Mouse (Mus musculus) layer of hippocampus, adult 9-10 months (tissue): ENCODE measurements around the gene Vps35.

Experiments
- DNase-seq: peaks from one replicate; pipeline ENCODE4 v3.0.0; 2022; ENCODE audit warnings: low spot score

Vps35 gene

DNA sequence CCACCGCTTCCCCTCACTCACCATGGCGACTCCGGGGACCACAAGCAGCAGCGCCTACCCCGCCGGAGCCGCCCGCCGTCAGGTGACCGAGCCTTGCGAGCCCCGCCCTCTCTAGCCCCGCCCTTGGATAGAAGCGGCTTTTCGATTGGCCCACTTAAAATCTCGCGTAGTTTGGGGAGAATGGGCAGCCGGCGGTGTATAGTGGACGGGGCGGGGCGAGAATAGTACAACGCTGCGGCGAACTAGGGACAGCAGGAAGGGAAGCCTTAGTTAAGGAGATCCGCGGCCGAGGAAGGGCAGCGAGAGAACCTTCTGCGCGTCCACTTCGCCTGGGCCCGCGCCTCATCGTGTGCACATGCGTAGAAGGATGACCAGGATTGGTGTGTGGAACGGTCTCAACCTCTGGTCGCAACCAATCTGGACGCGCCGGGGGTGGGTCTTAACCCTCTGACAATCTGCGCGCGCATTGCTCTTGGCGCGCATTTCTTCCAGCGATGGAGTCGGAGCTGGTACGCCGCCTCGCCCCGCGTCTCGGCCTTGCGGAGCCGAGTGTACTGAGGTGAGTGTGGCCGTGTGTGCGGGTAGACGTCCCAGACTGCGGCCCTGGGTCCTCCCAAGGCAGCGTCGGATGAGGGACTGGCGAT lies at the start of gene Vps35, which contains the start of gene Orc6:
Gene Vps35, minus strand, starts transcription at position 369 of the 644 bp plus-strand sequence.
Gene Orc6, plus strand, starts transcription at position 199 of the 644 bp plus-strand sequence.
- DNase-seq: peak; percentile 92

DNA sequence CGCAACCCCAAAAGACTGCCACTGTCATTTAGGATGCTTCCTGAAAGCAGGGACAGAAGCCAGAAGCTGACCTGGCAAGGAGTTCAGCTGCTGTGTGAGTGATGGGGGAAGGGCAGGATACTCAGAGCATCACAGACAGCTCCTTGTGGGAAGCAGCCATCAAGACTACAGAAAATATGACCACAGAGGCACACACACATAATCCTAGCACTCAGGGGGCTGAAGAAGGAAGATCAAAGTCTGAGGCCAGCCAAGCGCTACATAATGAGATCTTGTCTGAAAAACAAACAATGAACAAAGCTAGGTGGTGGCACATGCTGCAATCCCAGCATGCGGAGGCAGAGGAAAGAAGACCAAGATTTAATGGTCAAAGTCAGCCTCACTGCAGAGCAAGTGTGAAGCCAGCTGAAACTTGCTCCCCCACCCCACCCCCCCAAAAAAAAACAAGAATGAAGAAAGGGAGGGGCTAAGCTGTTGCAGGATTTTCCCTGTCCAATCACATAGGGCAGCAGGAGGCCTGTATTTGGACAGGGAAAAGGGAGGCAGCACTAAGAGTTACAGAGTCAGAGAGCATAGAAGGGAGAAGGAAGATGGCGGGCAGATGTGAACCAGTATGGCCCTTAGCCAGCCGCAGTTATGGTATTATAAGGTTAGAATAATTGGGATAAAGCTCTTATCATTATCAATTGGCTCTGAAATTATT lies 40.4 kb upstream of the Vps35 start:
- no peak for DNase-seq

DNA sequence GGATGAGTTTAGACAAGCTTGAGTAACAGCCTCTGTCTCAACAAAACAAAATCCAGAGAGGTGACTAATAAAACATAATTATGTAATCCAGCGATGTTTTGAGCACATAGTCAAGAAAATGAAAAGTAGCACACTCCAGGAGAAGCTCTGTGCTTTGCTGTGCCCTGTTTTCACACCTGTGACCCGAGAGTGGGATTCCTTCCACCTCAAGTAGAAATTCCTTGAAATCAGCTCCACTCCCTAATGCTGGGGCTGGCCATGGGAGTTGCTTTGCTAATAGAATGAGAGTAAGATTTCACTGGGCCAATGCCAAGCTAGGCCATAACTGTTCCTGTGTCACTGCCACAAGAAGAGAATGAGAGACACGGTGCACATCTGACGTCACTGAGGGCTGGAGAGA lies 38.1 kb upstream of the Vps35 start:
- no peak for DNase-seq

DNA sequence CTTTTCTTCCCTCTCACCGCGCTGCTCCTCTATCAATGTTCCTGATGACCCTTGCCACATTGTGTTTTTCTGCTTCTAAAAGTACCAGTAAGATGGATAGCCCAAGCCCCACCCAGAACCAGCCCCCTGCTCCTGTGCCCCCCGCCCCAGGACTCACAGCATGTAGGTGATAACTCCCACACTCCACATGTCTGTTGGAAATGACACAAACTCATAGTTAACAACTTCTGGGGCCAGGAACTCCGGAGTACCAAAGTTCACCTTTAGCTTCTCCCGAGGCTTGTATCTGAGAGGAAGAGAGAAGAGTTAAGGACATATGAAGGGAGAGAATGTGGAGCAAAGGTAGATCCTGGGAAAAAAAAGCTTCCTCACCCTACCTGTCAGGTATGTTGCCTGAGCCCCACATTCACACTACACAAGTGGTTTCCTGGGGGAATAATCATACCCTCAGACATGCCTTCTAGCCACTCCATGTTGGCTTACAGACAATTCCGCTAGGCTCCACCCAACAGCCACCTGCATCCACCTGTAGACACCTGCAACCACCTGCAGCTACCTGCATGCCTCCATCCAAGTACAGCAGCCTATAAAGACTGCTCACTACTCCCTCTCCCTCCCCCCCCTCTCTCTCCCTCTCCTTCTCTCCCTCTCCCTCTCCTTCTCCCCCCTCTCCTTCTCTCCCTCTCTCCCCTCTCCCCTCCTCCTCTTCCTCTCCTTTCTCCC lies 36.8 kb upstream of the Vps35 start:
- no peak for DNase-seq

DNA sequence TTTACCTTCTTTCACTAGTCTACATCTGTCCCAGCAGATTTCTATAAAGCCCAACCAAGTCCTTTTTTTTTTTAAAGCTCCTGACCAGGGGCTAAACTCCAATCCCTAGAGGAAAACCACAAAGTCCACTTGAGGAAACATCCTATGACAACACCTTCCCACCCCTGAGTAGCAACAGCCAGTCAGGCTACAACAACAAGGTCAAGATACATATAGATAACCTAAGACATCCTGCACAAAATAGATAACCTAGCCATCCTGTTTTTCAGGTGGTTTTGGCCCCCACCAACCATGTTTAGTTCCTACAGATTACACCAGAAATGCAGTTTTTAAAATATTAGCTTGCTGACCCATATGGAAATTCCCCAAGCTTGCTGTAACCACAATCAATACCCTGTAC lies 35.5 kb upstream of the Vps35 start:
- no peak for DNase-seq

DNA sequence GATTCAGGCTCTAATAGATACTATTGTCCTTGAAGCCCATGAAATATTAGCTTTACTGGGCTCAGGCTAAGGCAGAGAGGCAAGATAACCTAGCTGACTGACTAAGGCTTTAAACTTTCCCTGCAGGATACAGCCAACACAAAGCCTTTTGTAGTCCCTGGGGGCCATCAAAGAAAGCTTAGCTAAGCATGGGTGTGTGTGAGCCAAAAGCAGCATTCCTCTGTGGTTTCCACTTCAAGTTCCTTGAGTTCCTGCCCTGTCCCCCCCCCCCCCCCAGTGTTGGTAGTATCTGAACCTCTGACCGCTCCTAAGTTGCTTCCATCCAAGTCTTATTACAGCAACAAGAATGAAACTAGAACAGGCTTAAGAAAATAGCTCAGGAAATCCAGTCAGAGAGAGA lies 29.9 kb upstream of the Vps35 start:
- DNase-seq: no peak

DNA sequence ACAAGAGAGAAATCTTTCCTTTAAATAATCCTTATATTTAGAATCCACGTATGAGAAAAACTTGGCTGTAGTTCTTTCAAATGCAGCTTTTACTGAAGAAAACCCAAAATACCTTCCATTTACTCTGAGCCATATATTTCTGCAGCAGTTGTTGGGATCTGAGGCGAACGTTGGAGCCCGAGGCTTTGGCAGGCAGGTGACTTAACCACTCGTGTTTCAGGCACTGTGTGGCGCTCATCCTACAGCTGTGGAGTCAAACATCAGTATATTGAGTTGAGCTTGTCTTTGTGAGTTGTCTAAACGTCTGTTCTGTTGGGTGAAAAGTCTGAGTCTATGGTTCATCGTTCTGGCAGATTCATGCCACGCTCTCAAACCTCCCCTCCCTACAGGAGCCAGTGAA lies 27.4 kb upstream of the Vps35 start:
- no peak for DNase-seq

DNA sequence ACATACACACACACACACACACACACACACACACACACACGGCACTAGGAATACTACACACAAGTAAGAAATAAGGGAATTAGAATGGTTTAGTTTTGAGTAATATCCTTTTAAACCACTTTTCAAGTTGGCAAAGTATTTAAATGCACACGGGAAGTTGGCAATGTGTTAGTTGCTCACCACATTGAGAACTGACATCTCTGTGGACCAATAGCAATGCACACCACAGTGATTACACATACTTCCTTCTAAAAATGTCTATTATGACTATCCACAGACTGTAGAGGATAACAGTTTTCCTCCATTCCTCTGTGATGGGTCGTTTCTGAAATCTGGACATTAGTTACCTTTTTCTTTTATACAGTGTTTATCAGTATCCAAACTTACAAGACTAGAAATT lies 23.5 kb upstream of the Vps35 start:
- DNase-seq: no peak

DNA sequence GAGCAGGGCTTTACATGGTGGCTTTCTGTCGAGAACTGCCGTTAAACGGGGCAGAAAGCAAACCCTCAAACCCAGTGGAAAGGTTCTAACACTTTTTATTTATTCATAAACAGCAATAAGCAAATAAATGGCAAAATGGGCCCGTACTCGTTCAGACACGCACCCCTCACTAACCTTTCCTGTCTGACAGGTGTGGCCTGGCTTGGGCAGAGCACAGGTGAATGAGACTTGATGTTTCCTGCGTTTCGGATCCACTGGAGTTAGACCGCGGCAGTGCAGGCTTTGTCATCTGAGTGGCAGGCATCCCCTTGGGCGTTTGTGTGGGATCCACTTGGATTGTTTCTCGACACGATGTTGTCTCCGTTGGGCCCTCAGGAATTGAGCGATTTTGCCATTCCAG lies 22.4 kb upstream of the Vps35 start:
- no peak for DNase-seq

DNA sequence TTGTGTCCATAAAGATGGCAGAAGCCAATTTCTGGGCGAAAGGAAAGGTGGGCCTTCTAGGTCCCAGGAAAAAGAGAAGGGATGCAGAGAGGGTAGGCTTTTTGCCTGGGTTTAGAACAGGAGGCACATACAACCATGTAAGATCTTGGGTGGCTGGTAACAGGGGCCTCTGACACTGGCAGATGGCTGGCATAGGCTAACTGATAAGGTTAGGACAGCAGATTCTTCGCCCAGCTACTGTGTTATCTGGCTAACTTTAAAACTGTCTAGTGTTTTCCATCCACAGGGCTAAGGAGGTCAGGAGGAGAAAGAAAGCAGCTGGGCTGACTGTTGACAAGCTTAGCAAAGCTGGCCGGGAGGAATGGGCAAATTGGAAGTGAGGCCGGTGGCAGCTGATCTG lies 18.9 kb upstream of the Vps35 start:
- no peak for DNase-seq

DNA sequence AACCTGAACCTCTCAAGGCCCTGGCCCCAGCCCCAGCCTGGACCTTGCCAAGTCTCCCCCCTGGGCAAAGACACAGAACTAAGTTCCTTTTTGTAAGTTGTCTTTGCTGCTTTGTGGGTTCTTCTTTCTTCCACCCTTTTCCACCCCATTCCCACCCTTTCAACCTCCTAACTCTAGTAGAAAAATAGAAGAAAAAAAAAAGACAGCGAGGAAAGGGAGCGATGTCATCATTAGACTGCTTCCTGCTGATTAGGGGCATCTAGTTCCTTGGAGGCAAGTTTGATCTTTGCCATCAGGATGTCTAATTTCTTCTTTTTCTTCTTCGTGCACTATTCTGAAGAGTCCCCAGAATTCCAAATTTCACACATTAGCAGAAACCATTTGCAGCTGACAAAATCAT lies 13.4 kb upstream of the Vps35 start:
- DNase-seq: no peak

DNA sequence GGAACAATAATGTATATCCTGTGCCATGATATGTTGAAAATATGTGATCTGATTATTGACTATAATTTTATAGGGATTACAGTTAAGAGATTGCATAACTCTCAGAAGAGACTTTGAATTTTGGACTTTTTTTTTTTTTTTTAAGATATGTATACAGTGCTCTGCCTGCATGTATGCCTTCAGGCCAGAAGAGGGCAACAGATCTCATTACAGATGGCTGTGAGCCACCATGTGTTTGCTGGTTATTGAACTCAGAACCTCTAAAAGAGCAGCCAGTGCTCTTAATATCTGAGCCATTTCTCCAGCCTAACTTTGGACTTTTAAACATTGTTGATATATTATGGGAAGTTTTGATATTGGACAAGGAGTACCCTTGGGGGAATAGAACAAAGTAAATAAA lies 12.1 kb upstream of the Vps35 start:
- DNase-seq: no peak

DNA sequence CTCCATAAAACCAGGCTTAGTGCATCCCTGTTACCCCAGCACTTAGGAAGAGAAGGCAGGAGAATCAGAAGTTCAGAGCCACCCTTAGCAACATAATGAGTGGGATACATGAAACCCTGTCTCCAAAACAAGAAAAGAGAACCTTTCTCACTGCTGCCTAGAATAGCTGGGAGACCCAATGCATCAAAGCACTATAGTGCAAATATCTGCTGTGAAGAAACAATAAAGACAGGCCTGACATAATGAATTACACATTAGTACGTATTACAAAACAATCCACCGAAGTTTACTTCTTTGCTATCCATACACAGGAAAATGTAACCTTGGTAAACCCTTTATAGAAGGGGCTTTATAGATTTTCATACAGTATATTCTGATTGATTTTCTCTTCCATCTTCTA lies 9.0 kb upstream of the Vps35 start:
- no peak for DNase-seq

DNA sequence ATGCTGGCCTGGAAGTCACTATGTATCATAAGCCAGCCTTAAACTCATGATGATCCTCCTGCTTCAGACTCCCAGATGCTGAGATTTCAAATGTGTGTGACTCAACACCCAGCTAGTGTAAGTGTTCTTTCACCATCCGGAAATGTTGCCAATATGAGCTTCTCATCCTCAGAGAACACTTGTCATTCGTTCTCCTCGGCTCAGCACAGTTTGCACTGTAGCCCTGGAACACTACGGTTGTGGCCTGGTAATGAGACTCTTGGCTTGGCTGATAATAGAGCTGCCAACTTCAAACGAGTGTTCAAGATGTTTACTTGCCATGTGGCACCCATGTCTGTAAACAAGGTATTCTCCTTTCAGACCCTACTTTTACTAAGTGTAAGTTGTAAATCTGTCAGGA lies 3.9 kb upstream of the Vps35 start:
- DNase-seq: no peak

DNA sequence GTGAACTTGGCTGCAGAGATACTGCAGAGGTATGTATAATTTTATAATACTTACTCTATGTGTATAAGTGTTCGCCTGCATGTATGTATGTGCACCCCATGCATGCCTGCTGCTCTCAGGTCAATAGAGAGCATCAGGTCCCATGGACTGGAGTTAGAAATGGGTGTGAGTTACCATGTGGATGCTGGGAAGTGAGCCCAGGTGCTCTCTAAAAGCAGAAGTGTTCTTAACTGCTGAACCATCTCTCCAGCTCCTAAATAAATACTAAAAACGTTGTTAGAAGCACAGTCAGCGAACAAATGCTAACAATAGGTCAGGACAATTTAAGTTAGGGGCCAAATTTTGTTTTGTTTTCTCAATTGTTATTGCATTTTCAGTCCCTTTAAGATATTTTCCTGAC lies 3.3 kb upstream of the Vps35 start:
- no peak for DNase-seq

DNA sequence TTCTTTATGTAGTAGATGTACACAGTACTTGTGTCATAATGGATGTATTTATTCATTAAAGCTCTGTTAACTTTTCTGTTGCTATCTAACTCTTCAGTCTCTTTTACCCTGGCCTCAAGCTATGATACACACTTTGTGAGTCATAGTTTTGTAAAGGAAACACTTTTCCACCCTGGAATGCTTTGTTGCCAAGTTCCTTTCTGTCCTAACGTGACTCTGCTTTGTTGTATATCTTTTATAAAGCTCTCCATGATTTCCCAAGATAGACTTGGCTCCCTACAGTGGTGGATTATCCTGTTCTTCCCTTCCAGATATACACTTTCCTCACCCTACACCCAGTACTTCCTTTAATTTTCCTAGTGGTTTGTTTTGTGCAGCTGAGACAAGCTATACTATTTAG lies 2.3 kb upstream of the Vps35 start:
- no peak for DNase-seq

DNA sequence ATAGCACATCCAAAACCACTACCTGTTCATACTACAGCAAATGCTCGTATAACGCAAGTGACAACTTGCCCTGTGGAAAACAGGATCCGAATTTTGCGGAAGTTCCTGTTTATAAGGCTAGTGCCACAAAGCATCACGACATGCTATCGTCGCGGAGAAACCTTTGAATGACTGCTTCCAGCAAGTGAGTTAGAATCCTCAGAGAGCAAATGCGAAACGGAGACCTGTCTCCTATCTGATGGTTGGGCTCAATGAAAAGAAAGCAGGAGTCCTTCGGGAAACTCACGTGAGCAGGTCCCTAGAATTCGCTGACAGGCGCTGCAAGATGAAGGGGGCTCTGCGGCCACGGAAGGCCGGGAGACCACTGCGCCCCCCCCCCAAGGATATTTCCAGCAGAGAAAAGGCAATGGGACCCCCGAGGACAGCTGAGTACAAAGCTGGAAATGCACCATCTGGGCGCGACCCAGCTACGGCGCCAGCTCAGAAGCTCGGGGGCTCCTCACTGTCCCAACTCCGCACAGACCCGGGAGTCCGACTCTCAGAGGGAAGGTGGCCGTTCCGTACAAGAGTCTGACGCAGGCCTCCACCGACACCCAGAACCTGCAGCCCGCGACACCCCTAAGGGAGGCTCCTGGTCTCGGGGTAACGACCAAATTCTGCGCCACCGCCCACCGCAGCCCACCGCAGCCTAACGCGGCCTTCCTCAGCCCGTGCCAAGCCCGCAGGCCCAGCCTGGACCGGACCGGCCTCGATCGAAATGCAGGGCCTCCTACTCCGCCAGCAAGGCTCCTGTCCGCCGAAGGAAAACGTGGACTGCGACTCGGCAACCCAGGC lies 785 bp downstream of the Vps35 start:
- peak; percentile 16 for DNase-seq

DNA sequence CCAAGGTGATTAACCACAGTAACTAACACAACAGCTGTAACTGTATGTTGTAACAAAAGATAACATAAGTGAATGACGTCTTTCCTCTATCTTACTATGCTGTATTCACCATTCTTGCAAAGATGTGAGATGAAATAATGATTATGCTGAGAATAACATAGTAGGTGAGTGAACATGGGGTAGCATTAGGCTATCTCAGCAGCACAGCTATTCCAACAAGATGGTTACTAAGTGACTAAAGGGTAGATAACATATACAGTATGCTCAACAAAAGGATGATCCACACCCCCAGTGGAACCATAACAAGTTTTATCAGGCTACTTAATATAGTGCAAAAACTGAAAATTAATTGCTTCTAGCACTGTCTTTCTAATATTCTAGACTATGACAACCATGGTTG lies 12.8 kb downstream of the Vps35 start:
- DNase-seq: no peak

DNA sequence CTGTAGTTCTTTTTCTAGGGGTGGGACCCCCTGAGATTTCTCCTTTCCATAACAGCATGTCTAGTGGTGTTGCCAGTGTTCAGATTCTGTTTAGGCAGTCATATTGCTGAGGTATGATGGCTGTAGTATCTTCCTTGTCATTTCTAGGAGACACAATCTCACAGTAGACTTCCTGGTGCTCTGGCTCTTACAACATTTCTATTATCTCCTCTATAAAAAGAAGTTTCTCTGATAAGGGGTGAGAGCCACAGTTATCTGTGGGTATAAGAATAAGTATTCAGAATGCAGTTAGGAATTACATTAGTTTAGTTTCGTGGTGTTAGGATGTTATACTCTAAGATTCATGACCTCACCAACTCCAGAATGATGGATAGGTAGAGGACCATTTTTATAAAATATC lies 72.3 kb downstream of the Vps35 start:
- no peak for DNase-seq

DNA sequence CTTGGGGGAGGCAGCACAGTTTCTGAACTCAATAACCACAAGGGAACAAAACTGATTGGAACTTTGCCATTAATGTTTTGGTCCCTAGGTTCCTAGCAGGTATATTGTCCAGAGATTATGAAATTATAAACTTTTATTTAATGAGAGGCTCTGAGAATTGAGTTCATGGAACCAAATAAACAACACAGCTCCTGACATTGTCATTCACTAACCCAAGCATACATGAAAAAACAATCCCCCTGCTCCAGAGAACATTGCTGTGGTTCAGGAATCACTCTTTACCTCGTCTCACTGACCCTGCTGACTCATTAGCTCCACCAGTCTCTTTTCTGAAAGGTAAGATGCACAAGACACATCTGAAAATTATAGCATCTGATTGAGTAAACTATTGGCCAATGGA lies 73.9 kb downstream of the Vps35 start, which contains the start of gene Olfr371:
Gene Olfr371, plus strand, starts transcription at position 301 of the 400 bp plus-strand sequence.
- no peak for DNase-seq

DNA sequence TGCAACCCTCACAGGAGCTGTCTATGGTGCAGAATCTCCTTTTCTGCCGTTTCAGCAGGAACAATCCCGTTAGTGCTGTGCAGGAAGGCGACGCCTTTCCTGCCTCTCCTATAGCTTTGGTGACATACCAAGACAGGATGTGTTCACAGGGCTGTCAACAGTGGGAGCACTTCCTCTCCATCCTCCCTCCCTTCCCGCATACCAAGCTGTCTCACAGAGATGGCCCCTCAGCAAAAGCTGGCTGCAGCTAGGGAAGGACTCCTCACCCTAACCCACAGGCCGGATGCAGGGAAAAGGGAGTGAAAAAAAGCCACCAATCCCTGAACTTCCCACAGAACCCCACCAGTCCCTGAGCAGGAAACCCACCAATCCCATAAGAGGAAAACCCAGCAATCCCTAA lies 78.6 kb downstream of the Vps35 start:
- no peak for DNase-seq

DNA sequence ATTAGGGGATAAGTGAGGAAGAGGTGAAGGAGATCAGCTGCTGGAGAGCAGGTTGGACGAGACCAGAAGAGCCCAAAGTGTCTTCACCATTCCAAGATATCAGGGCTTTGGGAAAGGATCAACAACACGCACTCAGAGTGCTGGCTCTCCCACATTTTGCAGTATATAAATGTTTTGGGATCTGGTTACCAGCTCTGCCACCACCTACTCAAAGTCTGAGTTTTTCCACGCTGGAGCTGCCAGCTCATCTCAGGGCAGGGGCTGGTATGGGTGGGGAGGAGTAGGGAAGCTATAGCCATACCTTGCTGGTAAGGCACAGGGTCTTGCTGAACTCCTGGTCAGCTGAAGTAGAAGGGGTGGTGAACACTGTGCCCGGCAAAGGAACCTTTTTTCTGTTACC lies 79.4 kb downstream of the Vps35 start:
- no peak for DNase-seq
